ENCODE assay signal across 12 mouse cellular contexts in genomic region chr6:43354562-43355241, GRCm38 (mm10). TPM values are rescaled to one million over a fixed set of nuclear protein-coding genes. Genes with fewer than 3 reads are reported as not detected.
DNase-seq lines count a peak whose midpoint lies in the region; ATAC-seq lines count a peak whose summit lies in the region.
"Had no signal": no experiment of that assay in that cellular context is flagged by ENCODE, and none has a peak within 500 bp of the region (broad histone marks: within the 10 kb centered on the region; RNA-seq: fewer than 3 reads in every experiment).

No protein-coding gene starts in this region.

- no peak overlapping the region for H3K4me2 ChIP-seq in hindbrain, embryonic 15.5 days
- no peak overlapping the region for H3K4me2 ChIP-seq in hindbrain, embryonic 11.5 days (replicated peaks; ENCODE audit: low read depth, low read length)
- H3K4me2 ChIP-seq in liver, embryonic 13.5 days, result peak overlapping the region; percentile 35

- H3K4me3 ChIP-seq in hindbrain, embryonic 15.5 days, result no peak overlapping the region
- no peak overlapping the region for H3K4me3 ChIP-seq in hindbrain, embryonic 11.5 days (ENCODE audit: low read depth, low read length)
- no peak overlapping the region for H3K4me3 ChIP-seq in liver, embryonic 13.5 days (replicated peaks)

- no peak for DNase-seq in hindbrain, embryonic 11.5 days (ENCODE audit: low spot score)
- peak; percentile 44 for DNase-seq in 3T3-L1 (ENCODE audit: low read depth, low spot score)
- peak; percentile 83 for DNase-seq in 416B (ENCODE audit: low read depth)
- peak; percentile 33 for DNase-seq in liver, embryonic 13.5 days
- DNase-seq in adipocyte (ENCODE audit: low spot score), result no peak
- DNase-seq in left cerebral cortex, adult 9 months (ENCODE audit: low spot score in 2 of 2), result no peak
- DNase-seq: adrenal gland, postnatal 14 days; cerebellum, adult 9-11 months; gastrocnemius, postnatal 14 days had no signal

- WGBS in hindbrain, embryonic 15.5 days, result 74% methylated on average over 9 of the region's 9 CpGs
- WGBS in hindbrain, embryonic 11.5 days, result 78% methylated on average over 9 of the region's 9 CpGs
- WGBS in liver, embryonic 13.5 days (ENCODE audit: insufficient replicate concordance), result 28% methylated on average over 9 of the region's 9 CpGs

- no peaks in the 10 kb centered on the region for H3K27me3 ChIP-seq in hindbrain, embryonic 15.5 days
- H3K27me3 ChIP-seq in hindbrain, embryonic 11.5 days (ENCODE audit: control insufficient read depth, insufficient read depth, low read length), result no peaks in the 10 kb centered on the region
- no peaks in the 10 kb centered on the region for H3K27me3 ChIP-seq in liver, embryonic 13.5 days

- H3K9me3 ChIP-seq in hindbrain, embryonic 15.5 days, result no peaks in the 10 kb centered on the region
- no peaks in the 10 kb centered on the region for H3K9me3 ChIP-seq in hindbrain, embryonic 11.5 days (ENCODE audit: control insufficient read depth, low read length)
- H3K9me3 ChIP-seq in liver, embryonic 13.5 days (replicated peaks), result no peaks in the 10 kb centered on the region

- peak; percentile 71; the same call in 1 of the 2 replicates for ATAC-seq in hindbrain, embryonic 15.5 days (ENCODE audit: low FRiP score, low read depth)
- ATAC-seq in hindbrain, embryonic 11.5 days (ENCODE audit: low FRiP score), result no peak
- ATAC-seq in liver, embryonic 13.5 days (ENCODE audit: low read depth), result peak; percentile 86
- ATAC-seq: inflammation-experienced regulatory T-cells, adult 6 months had no signal

- no peaks in the 10 kb centered on the region for H3K4me1 ChIP-seq in hindbrain, embryonic 15.5 days (replicated peaks)
- H3K4me1 ChIP-seq in hindbrain, embryonic 11.5 days (replicated peaks; ENCODE audit: control insufficient read depth, insufficient read depth, low read length), result no peaks in the 10 kb centered on the region
- H3K4me1 ChIP-seq in liver, embryonic 13.5 days (replicated peaks), result peaks cover 12% of the 10 kb centered on the region

- H3K36me3 ChIP-seq in hindbrain, embryonic 15.5 days, result no peaks in the 10 kb centered on the region
- H3K36me3 ChIP-seq in hindbrain, embryonic 11.5 days (ENCODE audit: control insufficient read depth, insufficient read depth, low read length), result no peaks in the 10 kb centered on the region
- no peaks in the 10 kb centered on the region for H3K36me3 ChIP-seq in liver, embryonic 13.5 days

- no peak overlapping the region for H3K9ac ChIP-seq in hindbrain, embryonic 15.5 days
- no peak overlapping the region for H3K9ac ChIP-seq in hindbrain, embryonic 11.5 days (ENCODE audit: low read depth, low read length)
- no peak overlapping the region for H3K9ac ChIP-seq in liver, embryonic 13.5 days

- no peak overlapping the region for H3K27ac ChIP-seq in hindbrain, embryonic 15.5 days (replicated peaks)
- H3K27ac ChIP-seq in hindbrain, embryonic 11.5 days (ENCODE audit: low read depth, low read length), result no peak overlapping the region
- no peak overlapping the region for H3K27ac ChIP-seq in liver, embryonic 13.5 days

RNA-seq across cellular contexts. Expression of gene Nobox, which starts 45.3 kb away (rescaled TPM):
- not detected in 2 replicates for polyA plus RNA-seq in hindbrain, embryonic 15.5 days (2015; fragmentation: Nextera tagmentation; extraction: Ambion mirVana)
- not detected in 2 replicates for polyA plus RNA-seq in hindbrain, embryonic 11.5 days (2014; fragmentation: Nextera tagmentation; extraction: Ambion mirVana)
- not detected in 2 replicates for polyA plus RNA-seq in liver, embryonic 13.5 days (2015; fragmentation: Nextera tagmentation; extraction: Ambion mirVana)
- polyA plus RNA-seq: inflammation-experienced regulatory T-cells, adult 6 months; limb, embryonic 11.5 days had no signal

Comparison
In these comparisons a context has a peak if more than half of its experiments do, and no peak if none do; other contexts are left out.
1. DNase-seq: peak in 3T3-L1 (single experiment), 416B (single experiment) and liver, embryonic 13.5 days (single experiment); none in hindbrain, embryonic 11.5 days (single experiment), adipocyte (single experiment) and left cerebral cortex, adult 9 months (0 of 2).